Mouse (Mus musculus) ovary, postnatal 36 days (tissue): ENCODE results near the gene Mtor.

Experiments used
- DNase-seq: peaks from one replicate; pipeline ENCODE4 v3.0.0; 2022; ENCODE audit warnings: low spot score, mixed read lengths

Gene Mtor

DNA sequence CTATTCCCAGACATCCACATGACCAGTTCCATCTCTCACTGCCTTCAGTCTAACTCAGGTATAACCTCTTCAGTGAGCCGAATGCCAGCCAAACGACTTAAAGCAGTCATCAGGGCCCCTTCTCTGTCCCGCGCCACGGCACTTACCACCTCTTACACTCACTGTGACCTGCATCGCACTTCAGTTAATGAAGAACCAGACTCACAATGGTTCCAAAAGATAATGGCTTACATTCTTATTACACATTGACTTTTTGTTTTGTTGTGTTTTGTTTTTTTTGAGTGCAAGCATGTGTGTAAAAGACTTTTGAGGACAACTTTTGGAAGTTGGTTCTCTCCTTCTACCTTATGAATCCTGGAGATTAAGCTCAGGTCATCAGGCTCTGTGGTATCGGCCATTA is 5.8 kb upstream of the Mtor start:
- DNase-seq: no peak

DNA sequence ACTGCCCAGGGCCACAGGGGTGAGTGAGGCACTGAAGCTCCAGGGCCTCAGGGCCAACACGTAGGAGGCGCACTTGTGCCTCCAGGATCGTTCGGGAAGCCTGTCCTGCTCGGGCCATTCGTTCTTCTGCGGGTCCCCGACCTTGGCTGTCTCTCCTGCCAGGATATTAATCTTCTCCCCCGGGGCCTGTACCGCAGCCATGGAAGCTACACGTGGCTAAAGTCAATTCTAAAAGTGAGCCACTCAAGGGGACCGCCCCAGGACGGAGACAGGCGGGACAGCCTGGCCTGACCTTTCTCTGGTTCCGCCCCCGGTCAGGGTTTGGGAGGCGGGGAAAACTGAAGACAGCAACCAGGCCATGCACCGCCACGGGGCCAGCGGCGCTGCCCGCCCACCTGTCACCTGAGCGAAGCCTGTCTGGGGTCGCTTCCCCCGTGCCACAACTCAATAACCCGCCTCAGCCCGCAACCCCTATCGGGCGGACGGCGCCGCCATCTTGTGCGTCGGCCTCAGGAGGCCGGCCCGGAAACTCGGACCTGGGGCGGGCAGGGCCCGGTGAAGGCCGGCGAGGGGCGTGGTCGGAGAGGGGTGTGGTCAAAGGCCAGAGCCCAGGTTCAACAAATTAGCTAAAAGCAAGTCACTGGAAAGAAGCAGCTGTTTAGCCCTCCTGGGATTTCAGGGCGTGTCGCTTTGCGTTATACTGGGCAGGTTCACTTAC is 4.0 kb upstream of the Mtor start, which contains the start of gene Ubiad1:
TSS of gene Ubiad1 (minus strand) at position 522 of the 718 bp plus-strand sequence.
- peak; percentile 88 for DNase-seq

DNA sequence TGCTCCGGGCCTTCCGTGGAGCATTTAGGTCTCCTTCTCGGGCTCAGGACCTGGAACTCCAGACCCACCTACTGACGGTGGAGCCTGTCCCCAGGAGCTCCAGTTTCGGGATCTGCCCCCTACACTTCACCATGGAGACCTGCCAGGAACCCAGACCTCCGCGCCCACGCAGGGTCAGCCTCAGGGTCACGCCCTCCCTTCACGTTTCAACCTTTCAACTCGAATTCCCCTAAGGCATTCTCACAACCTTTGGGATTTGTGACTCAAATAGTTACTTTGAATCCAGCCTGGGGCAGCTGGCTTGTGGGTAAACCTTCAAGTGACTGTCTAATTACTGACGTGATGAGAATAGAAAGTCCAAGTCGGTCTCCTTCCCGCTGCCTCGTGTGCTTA is 438 bp downstream of the Mtor start:
- no peak for DNase-seq

DNA sequence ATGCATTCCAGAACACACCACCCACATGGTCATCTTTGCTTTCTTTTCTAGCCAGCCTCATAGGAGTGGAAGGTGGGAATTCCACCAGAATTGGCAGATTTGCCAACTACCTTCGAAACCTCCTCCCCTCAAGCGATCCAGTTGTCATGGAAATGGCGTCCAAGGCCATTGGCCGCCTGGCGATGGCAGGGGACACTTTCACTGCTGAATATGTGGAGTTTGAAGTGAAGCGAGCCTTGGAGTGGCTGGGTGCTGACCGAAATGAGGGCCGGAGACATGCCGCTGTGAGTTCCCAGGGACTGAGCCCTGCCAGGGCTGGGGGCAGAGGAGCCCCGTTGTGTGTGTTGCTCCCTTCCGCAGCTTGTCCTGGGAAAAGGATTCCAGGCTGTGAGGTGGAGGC is 5.3 kb downstream of the Mtor start:
- no peak for DNase-seq

DNA sequence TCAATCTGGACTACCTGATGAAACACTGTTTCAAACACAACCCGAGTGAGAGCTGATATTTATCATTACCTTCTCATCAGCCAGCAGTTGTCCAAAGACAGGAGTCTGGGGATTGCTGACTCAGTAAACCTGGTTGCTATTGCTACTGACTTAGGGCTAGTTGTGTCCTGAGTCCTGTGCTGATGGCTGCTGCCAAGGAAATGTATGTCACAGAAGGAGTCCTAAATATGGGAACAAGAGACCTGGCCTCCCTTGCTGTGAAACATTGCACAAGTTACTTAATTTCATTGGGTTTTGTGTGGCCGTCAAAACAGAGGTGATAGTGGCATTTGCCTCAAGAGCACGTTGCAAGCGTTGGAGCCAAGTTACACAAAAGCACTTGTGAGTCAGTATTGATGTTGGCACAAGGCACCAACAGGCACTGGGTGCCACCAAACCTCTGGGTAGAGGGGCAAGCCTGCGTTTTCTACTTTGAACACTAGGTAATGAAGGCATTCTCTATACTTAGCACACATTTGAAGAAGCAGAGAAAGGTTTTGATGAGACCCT is 7.1 kb downstream of the Mtor start:
- no peak for DNase-seq

DNA sequence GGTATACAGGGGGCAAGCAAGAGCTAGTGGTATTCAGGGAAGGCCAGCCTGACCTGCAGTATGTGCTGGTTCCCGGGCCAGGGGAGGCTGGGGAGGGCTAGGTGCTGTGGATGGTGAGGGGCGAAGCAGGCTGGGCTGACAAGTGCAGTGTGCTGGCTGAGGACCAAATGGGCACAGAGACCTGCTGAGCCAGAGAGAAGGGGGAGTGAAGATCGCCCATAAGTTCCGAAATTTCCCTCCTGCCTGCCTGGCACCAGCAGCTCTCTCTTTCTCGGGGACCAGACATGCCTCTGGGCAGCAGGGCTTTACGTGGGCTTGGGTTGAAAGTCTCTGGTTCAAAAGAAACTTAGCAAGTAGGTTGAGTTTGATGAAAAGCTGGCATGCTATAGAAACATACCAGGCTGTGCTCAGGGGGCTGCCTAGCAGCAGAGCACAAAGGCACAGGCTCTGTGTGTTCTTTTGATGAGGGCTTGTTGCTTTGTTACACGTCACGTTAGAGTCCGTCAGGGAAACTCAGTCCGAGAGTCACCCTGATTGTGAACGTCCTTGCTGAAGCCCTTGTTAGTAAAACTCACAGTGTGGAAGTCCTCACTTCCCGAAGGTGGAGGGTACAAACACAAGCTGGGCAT is 12.4 kb downstream of the Mtor start:
- no peak for DNase-seq

DNA sequence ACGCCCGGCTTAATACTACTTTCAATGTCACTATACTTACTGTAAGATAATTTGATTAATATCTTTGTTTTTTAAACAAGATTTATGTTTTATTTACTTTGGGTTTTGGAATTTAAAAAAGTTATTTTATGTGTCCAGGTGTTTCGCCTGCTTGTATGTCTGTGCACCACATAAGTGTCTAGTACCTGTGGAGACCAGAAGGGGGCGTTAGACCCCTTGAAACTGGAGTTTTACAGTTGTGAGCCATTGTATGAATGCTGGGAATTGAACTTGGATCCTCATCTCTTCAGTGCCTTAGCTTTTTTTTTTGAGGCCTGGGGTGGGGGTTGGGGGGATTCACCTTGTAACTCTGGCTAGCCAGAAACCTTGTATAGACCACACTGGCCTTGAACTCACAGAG is 13.4 kb downstream of the Mtor start:
- DNase-seq: no peak

DNA sequence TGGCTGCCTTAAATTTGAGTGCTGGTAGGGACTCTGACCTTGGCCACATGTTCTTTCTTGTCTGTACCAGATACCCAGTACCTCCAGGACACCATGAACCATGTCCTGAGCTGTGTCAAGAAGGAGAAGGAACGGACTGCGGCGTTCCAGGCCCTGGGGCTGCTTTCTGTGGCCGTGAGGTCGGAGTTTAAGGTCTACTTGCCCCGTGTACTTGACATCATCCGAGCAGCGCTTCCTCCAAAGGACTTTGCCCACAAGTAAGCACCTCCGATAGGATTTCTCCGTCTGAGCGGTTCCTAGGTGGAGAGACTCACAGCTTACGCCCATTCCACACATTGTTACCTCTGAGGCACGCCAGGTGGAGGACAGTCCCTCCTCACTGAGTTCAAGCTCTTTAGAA is 14.3 kb downstream of the Mtor start:
- DNase-seq: no peak

DNA sequence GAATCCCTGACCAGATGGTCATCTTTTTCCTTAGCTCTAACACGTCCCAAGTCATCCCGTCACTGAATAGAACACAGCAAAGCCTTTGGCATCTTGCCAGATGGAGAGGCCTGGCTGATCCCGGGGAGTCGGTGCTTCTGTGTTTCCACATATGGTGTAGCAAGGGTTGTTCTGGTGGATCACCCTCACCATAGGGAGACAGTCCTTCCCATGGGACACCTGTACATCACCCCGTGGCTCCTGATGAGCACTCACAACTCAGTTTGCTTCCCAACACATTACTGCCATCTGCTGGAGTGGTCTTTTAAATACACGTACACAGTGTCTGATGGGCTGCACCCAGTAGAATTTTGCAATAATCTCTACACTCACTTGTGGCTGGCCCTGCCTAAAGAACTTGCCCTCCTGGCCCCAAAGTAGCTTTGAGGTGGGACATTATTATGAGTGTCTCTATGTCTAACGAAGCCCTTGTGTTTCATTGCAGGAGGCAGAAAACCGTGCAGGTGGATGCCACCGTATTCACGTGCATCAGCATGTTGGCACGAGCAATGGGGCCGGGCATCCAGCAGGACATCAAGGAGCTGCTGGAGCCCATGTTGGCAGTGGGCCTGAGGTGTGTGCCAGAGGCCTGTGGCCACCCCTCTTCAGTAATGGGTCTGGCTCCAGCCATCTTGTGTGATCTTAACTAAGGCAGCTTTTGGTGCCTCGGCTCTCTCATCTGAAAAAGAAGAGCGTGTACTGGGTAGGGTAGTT is 15.0 kb downstream of the Mtor start:
- no peak for DNase-seq

DNA sequence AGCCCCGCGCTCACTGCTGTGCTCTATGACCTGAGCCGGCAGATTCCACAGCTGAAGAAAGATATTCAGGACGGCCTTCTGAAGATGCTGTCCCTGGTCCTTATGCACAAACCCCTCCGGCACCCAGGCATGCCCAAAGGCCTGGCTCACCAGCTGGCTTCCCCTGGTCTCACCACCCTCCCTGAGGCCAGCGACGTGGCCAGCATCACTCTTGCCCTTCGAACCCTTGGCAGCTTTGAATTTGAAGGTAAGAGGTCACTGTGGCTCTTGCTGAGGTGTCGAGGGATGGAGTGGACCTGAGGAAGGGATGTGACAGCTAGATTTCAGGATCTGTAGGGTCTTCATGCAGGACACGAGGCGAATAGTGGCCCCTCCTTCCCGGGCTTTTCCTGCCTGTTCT is 15.9 kb downstream of the Mtor start:
- no peak for DNase-seq

DNA sequence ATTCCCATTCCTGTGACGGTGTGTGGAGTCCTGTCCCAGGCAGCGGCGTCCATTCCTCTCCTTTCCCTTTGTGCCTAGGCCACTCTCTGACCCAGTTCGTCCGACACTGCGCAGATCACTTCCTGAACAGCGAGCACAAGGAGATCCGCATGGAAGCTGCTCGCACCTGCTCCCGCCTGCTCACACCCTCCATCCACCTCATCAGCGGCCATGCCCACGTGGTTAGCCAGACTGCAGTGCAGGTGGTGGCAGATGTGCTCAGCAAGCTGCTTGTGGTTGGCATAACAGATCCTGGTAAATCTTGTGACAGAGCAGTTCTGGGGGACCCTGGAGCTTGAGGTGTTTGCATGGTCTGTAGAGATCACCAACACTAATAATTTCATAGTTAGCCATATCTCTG is 16.5 kb downstream of the Mtor start:
- DNase-seq: no peak

DNA sequence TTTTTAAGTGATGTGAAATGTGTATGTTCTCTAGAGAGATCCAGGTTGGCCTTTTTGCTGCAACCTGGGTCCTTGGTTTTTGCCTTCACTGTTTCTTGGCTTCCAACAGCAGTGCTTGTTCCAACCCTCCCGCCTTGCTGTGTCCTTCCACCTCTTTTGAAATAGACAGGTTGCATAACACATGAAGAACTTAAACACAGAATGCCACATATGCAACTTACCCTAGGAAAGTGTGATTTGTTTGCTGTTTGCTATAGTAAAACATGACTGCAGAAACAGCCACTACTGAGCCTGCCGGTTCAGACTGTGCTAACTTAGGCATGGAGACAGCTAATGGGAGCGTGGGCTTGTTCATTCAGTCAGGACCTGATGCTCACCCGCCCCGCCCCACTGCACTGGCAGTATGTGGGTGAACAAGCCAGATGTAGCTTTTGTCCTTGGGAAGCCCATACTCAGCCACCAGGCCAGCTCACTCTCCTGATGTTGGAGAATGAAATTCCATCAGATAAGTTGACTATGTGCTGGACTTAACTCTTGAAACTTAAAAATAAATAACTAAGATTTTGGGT is 18.2 kb downstream of the Mtor start:
- DNase-seq: no peak

DNA sequence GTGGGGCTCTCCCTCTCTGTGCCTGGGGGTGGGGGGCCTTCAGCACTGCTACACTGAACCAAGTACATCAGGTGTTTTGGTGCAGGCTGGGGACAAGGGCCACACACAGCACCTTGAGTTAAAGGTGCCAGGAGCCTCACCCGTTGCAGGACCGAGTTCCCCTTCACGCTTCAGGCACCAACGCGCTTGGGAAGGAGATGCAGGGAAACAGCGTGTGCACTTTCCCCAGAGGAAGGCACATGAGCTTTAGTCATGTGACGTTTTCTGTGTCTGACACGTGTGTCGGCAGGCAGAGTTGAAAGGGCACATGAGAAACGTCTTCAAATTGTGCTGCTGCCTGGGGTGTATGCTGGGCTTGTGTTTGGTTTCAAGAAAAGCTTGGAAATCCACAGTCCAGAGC is 20.0 kb downstream of the Mtor start:
- DNase-seq: no peak

DNA sequence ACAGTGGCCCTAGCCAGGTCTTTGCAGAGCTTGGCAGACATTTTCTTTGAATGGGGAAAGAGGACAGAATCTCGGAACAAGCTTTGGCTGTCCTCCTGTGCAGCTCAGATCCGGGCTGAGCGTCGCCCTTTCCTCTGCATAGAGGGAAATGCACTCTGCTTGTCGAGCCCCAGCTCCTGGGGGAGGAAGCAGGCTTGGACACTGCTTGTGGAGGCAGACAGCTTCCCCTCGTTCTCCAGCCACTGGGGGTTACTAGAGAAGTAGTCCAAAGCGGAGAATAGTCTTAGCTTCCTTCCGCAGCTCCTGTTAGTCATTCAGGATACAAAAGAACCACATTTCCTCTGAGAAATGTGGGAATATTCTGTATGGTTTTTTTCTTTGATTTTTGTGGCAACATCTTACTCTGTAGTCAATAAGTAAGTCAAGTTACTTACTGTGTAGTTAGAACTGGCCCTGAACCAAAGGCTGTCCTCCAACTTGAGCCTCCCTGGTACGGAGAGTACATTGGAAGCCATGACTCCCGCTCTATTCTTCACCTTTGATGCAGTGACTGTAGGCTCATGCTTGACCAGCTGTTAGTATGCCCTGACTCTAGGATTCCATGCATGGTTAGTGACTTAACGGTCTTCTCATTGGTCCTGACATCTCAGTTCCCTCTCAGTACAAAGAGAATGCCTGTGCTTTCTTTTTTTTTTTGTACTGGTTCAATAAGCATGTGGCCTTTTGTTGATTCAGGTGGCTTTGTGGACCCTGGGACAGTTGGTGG is 21.3 kb downstream of the Mtor start:
- DNase-seq: no peak

DNA sequence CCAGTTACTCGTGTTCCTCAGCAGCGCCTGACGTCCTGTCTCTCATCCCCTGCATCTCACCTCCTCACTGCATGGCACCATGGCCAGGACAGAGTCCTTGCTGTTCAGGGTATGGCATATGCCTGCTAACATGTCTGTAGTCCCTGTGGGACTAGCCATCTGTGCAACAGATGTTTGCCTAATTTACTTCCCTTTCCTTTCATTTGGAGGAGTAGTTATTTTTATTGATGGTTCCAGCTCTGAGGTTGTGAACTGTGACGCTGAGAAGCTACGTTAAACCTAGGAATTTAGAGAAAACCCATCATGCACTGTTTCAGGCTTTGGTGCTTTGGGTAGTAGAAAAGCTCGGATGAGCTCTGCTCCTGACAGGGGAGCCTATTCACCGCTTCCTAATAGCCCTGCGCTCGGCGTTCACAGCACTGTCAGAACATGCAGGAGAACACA is 23.0 kb downstream of the Mtor start:
- no peak for DNase-seq

DNA sequence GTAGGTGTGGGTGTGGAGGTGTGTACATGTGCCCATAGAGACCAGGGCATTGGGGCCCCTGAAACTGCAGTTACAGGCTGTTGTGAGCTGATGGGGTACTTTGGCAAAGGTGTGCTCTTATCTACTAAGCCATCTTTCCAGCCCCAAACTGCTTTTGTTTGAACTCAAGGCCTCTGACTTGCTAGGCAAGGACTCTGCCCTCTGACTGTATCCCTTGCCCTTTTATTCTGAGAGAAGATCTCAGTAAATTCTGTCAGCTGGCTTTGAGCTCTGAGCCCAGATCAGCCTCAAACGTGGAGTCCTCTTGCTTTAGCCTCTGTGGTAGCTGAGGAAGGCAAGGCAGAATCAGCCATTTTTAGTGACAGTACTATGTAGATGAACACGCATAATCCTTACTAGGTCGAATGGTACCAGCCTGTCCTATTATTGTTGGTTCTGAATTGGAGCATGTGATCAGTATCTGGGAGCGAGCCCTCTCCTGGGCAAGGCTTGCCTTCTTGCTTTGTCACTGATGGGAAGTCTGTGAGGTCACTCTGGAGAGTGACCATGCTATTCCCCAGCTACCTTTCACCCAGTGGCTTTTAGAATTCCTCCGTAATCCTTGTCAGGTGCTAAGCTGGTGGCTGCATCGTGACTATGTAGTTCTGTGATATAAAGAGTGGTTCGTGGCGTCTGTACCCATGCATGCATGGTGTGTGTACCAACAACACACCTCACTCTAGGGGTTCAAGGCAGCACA is 24.2 kb downstream of the Mtor start:
- no peak for DNase-seq

DNA sequence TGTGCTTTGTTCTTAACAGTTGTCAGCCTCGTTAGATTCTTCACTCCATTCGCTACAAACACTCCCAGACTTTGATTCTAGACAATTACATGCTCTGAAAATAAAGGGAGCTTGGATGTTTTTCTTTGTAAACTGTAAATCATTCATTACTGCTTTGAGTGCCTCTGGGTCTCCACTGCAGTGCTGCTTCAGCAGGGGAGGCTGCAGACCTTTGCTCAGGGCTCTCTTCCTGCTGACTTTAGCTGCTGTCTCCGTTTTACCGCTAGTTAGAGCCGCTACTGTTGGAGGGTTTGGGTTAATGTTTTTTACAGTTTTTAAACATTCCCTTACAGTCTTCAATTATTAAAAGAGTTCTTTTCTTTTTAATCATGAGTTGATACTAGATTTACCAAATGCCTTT is 25.1 kb downstream of the Mtor start:
- DNase-seq: no peak

DNA sequence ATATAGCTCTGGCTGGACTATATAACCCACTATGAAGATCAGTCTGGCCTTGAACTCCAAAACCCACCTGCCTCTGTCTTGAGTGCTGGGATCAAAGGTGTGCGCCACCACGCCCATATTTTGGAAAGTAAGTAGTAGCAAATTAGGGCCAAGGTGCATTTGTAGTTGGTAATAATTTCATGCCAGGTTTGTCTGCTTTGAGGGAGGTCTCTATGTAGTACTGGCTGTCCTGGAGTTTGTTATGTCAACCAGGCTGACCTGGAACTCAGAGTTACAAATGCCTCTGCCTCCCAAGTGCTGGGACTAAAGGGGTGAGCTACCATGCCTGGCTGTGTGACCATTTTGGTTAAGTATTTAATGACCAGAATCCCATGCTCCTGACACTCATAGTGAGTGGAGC is 31.8 kb downstream of the Mtor start:
- no peak for DNase-seq

DNA sequence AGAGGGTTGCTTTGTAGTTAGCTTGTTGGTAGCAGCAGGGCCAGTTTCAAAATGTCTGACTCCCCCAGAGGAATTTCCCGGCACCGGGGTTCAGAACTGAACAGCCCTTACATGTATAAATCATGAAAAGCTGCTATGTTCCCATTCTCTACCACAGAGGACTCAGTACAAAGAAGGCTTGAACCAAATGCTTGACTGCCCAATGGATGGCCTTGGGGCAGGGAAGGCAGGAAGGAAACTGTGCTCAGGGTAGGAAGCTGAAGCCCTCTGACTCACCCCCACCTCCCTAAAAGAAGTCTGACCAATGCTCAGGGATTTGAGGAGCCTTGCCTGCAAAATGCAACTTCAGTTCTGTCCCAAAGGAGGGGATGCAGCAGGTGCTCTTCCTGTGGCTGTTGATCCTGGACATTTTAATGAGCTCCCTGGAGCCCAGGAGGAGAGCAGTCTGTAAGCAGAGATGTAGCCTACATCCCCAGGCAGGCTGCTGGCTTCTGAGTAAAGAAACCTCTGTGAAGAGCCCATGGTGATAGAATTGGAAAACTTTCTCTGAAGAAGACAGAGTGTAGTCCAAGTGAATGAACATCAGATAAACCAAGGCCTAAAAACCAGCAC is 33.3 kb downstream of the Mtor start:
- DNase-seq: no peak

DNA sequence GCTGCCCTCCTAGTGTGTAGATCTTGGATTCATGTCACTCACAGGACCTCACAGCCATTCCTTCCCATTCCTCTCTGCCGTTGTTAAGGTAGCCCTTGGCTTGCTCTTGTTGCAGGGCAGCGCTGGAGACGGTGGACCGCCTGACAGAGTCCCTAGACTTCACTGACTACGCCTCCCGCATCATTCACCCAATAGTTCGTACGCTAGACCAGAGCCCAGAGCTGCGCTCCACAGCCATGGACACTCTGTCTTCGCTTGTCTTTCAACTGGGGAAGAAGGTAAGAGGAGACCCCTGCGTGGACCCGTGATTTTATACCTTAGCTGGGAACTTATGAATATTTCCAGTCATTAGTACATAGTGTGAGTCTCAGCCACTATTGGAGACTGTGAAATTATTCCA is 36.1 kb downstream of the Mtor start:
- DNase-seq: no peak

DNA sequence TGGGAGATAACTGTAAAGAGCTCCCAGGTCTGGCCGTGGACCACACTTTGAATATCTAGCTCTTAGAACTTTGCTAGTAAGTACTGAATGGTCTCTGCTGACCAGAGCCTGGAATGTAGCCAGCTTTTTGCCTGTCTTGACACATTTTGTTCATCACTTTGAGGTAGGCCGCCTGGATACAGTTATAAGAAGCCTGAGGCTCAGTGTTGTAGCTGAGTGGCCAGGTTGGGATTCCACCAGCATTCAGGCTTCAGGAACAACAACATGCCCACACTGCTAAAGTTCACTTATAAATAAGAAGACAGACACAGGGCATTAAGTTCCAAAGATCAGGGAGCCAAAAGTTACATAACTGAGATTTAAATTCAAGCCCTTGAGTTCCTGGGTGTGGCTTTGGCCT is 39.4 kb downstream of the Mtor start:
- DNase-seq: no peak
